Mouse (Mus musculus): ENCODE measurements at regions not wholly inside any gene's neighbourhood (a gene's known extent, or its start where the extent isn't known, plus 50 kb on each side); places are given as distances from the start of the nearest gene placed in this dataset.

- no peaks in the 10 kb centered on the region for H3K36me3 ChIP-seq (ENCODE audit: control insufficient read depth, insufficient read depth)
- no peaks in the 10 kb centered on the region for H3K79me2 ChIP-seq (ENCODE audit: control insufficient read depth, insufficient read depth)
- H3K4me3 ChIP-seq, result no peak overlapping the region
- no peak overlapping the region for H3K4me2 ChIP-seq (ENCODE audit: low read depth)
- no peak overlapping the region for H3ac ChIP-seq (ENCODE audit: control insufficient read depth, insufficient read length)
- no peaks in the 10 kb centered on the region for H3K27me3 ChIP-seq (ENCODE audit: control insufficient read depth, insufficient read depth, insufficient read length)
- TF ChIP-seq POLR2AphosphoS2 (IDR thresholded peaks at IDR 0.05; ENCODE audit: insufficient read length, low read depth) (no peak), REST (IDR thresholded peaks at IDR 0.05; ENCODE audit: insufficient read depth, insufficient read length) (no peak), USF1 (IDR thresholded peaks at IDR 0.05; ENCODE audit: low read depth) (no peak), E2F4 (IDR thresholded peaks at IDR 0.05; ENCODE audit: insufficient read depth) (no peak), MAX (IDR thresholded peaks at IDR 0.05; ENCODE audit: low read depth) (no peak), MYOG (IDR thresholded peaks at IDR 0.05; ENCODE audit: control insufficient read depth in 1 of 3, insufficient read depth in 1 of 3, insufficient read length in 2 of 3, low read depth in 2 of 3) (no peak), SRF (IDR thresholded peaks at IDR 0.05; ENCODE audit: control insufficient read depth, insufficient read length, low read depth) (no peak), POLR2A (IDR thresholded peaks at IDR 0.05; ENCODE audit: insufficient read length, low read depth) (no peak), TCF3 (IDR thresholded peaks at IDR 0.05; ENCODE audit: insufficient read length, low read depth) (no peak), CEBPB (IDR thresholded peaks at IDR 0.05; ENCODE audit: insufficient read depth, poor library complexity, severe bottlenecking) (no peak), TCF12 (IDR thresholded peaks at IDR 0.05; ENCODE audit: insufficient read depth, poor library complexity, severe bottlenecking) (no peak), MYOD1 (IDR thresholded peaks at IDR 0.05; ENCODE audit: control insufficient read depth in 1 of 3, insufficient read length in 2 of 3, low read depth in 2 of 3) (no peak)
Observed at GRCm38 (mm10) chr9:73245524-73245923, 132.3 kb downstream of the Rsl24d1 start.

GRCm38 (mm10) chr9:73258171-73258570 lies 144.9 kb downstream of the Rsl24d1 start:
- no peaks in the 10 kb centered on the region for H3K79me2 ChIP-seq (ENCODE audit: control insufficient read depth, insufficient read depth)
- H3K27me3 ChIP-seq (ENCODE audit: control insufficient read depth, insufficient read depth, insufficient read length), result no peaks in the 10 kb centered on the region
- no peak overlapping the region for H3K4me2 ChIP-seq (ENCODE audit: low read depth)
- no peak overlapping the region for H3K4me3 ChIP-seq
- TF ChIP-seq POLR2AphosphoS2 (IDR thresholded peaks at IDR 0.05; ENCODE audit: insufficient read length, low read depth), result no peak
- TF ChIP-seq E2F4 (IDR thresholded peaks at IDR 0.05; ENCODE audit: insufficient read depth), result no peak
- TF ChIP-seq USF1 (IDR thresholded peaks at IDR 0.05; ENCODE audit: low read depth), result no peak
- TF ChIP-seq MAX (IDR thresholded peaks at IDR 0.05; ENCODE audit: low read depth), result no peak
- TF ChIP-seq POLR2A (IDR thresholded peaks at IDR 0.05; ENCODE audit: insufficient read length, low read depth), result no peak
- TF ChIP-seq SRF (IDR thresholded peaks at IDR 0.05; ENCODE audit: control insufficient read depth, insufficient read length, low read depth), result no peak
- TF ChIP-seq REST (IDR thresholded peaks at IDR 0.05; ENCODE audit: insufficient read depth, insufficient read length), result no peak
- TF ChIP-seq CEBPB (IDR thresholded peaks at IDR 0.05; ENCODE audit: insufficient read depth, poor library complexity, severe bottlenecking), result no peak
- TF ChIP-seq TCF3 (IDR thresholded peaks at IDR 0.05; ENCODE audit: insufficient read length, low read depth), result no peak
- no peak for TF ChIP-seq MYOD1 (IDR thresholded peaks at IDR 0.05; ENCODE audit: control insufficient read depth in 1 of 3, insufficient read length in 2 of 3, low read depth in 2 of 3)
- TF ChIP-seq MYOG (IDR thresholded peaks at IDR 0.05; ENCODE audit: control insufficient read depth in 1 of 3, insufficient read depth in 1 of 3, insufficient read length in 2 of 3, low read depth in 2 of 3), result no peak
- no peak for TF ChIP-seq TCF12 (IDR thresholded peaks at IDR 0.05; ENCODE audit: insufficient read depth, poor library complexity, severe bottlenecking)
- no peaks in the 10 kb centered on the region for H3K36me3 ChIP-seq (ENCODE audit: control insufficient read depth, insufficient read depth)
- H3ac ChIP-seq (ENCODE audit: control insufficient read depth, insufficient read length), result no peak overlapping the region

GRCm38 (mm10) chr9:73258640-73259039 lies 145.4 kb downstream of the Rsl24d1 start:
- no peaks in the 10 kb centered on the region for H3K36me3 ChIP-seq (ENCODE audit: control insufficient read depth, insufficient read depth)
- H3K79me2 ChIP-seq (ENCODE audit: control insufficient read depth, insufficient read depth), result no peaks in the 10 kb centered on the region
- H3ac ChIP-seq (ENCODE audit: control insufficient read depth, insufficient read length), result no peak overlapping the region
- TF ChIP-seq REST (IDR thresholded peaks at IDR 0.05; ENCODE audit: insufficient read depth, insufficient read length) (no peak), MAX (IDR thresholded peaks at IDR 0.05; ENCODE audit: low read depth) (no peak), MYOD1 (IDR thresholded peaks at IDR 0.05; ENCODE audit: control insufficient read depth in 1 of 3, insufficient read length in 2 of 3, low read depth in 2 of 3) (no peak), CEBPB (IDR thresholded peaks at IDR 0.05; ENCODE audit: insufficient read depth, poor library complexity, severe bottlenecking) (no peak), SRF (IDR thresholded peaks at IDR 0.05; ENCODE audit: control insufficient read depth, insufficient read length, low read depth) (no peak), MYOG (IDR thresholded peaks at IDR 0.05; ENCODE audit: control insufficient read depth in 1 of 3, insufficient read depth in 1 of 3, insufficient read length in 2 of 3, low read depth in 2 of 3) (no peak), TCF3 (IDR thresholded peaks at IDR 0.05; ENCODE audit: insufficient read length, low read depth) (no peak), E2F4 (IDR thresholded peaks at IDR 0.05; ENCODE audit: insufficient read depth) (no peak), USF1 (IDR thresholded peaks at IDR 0.05; ENCODE audit: low read depth) (no peak), POLR2A (IDR thresholded peaks at IDR 0.05; ENCODE audit: insufficient read length, low read depth) (no peak), POLR2AphosphoS2 (IDR thresholded peaks at IDR 0.05; ENCODE audit: insufficient read length, low read depth) (no peak), TCF12 (IDR thresholded peaks at IDR 0.05; ENCODE audit: insufficient read depth, poor library complexity, severe bottlenecking) (no peak)
- H3K4me2 ChIP-seq (ENCODE audit: low read depth), result no peak overlapping the region
- H3K27me3 ChIP-seq (ENCODE audit: control insufficient read depth, insufficient read depth, insufficient read length), result no peaks in the 10 kb centered on the region
- H3K4me3 ChIP-seq, result no peak overlapping the region

- Histone ChIP-seq H3K79me2 (ENCODE audit: control insufficient read depth, insufficient read depth) (no peaks in the 10 kb centered on the region), H3ac (ENCODE audit: control insufficient read depth, insufficient read length) (no peak overlapping the region), H3K4me3 (no peak overlapping the region), H3K4me2 (ENCODE audit: low read depth) (no peak overlapping the region), H3K36me3 (ENCODE audit: control insufficient read depth, insufficient read depth) (no peaks in the 10 kb centered on the region), H3K27me3 (ENCODE audit: control insufficient read depth, insufficient read depth, insufficient read length) (no peaks in the 10 kb centered on the region)
- TF ChIP-seq POLR2A (IDR thresholded peaks at IDR 0.05; ENCODE audit: insufficient read length, low read depth) (no peak), CEBPB (IDR thresholded peaks at IDR 0.05; ENCODE audit: insufficient read depth, poor library complexity, severe bottlenecking) (no peak), E2F4 (IDR thresholded peaks at IDR 0.05; ENCODE audit: insufficient read depth) (no peak), POLR2AphosphoS2 (IDR thresholded peaks at IDR 0.05; ENCODE audit: insufficient read length, low read depth) (no peak), SRF (IDR thresholded peaks at IDR 0.05; ENCODE audit: control insufficient read depth, insufficient read length, low read depth) (no peak), MAX (IDR thresholded peaks at IDR 0.05; ENCODE audit: low read depth) (no peak), USF1 (IDR thresholded peaks at IDR 0.05; ENCODE audit: low read depth) (no peak), TCF3 (IDR thresholded peaks at IDR 0.05; ENCODE audit: insufficient read length, low read depth) (no peak), REST (IDR thresholded peaks at IDR 0.05; ENCODE audit: insufficient read depth, insufficient read length) (no peak), MYOG (IDR thresholded peaks at IDR 0.05; ENCODE audit: control insufficient read depth in 1 of 3, insufficient read depth in 1 of 3, insufficient read length in 2 of 3, low read depth in 2 of 3) (peak in 1 of 3 experiments; percentile 30), TCF12 (IDR thresholded peaks at IDR 0.05; ENCODE audit: insufficient read depth, poor library complexity, severe bottlenecking) (no peak), MYOD1 (IDR thresholded peaks at IDR 0.05; ENCODE audit: control insufficient read depth in 1 of 3, insufficient read length in 2 of 3, low read depth in 2 of 3) (peak in 1 of 3 experiments; percentile 64)
Observed at GRCm38 (mm10) chr9:73262711-73263110, 149.5 kb downstream of the Rsl24d1 start.
